Mouse (Mus musculus): Measurements from ENCODE around the gene Hdgfl2.
A peak's percentile ranks its signal among the peaks of the same experiment; 100 is the strongest.

GRCm38 (mm10) chr17:56124377-56125275, 45.2 kb downstream of the Hdgfl2 start:
- peak; percentile 88 for TF ChIP-seq CTCF (IDR thresholded peaks at IDR 0.05; ENCODE audit: low read depth)
- no peak for TF ChIP-seq EP300 (IDR thresholded peaks at IDR 0.05; ENCODE audit: low read depth)

All from liver, embryonic 14.5 days (tissue).